Mouse (Mus musculus) liver, embryonic 14.5 days (tissue): ENCODE measurements around the gene BC030867.
A peak's percentile ranks its signal among the peaks of the same experiment; 100 is the strongest.

ENCODE experiments used
- CTCF ChIP-seq: IDR thresholded peaks from 2 replicates; pipeline ENCODE4 v1.5.1; 2016; ENCODE audit warnings: antibody characterized with exemption, low read depth, control low read depth
- EP300 ChIP-seq: IDR thresholded peaks from 2 replicates; pipeline ENCODE4 v1.6.1; 2016; ENCODE audit warnings: antibody characterized with exemption, low read depth

DNA sequence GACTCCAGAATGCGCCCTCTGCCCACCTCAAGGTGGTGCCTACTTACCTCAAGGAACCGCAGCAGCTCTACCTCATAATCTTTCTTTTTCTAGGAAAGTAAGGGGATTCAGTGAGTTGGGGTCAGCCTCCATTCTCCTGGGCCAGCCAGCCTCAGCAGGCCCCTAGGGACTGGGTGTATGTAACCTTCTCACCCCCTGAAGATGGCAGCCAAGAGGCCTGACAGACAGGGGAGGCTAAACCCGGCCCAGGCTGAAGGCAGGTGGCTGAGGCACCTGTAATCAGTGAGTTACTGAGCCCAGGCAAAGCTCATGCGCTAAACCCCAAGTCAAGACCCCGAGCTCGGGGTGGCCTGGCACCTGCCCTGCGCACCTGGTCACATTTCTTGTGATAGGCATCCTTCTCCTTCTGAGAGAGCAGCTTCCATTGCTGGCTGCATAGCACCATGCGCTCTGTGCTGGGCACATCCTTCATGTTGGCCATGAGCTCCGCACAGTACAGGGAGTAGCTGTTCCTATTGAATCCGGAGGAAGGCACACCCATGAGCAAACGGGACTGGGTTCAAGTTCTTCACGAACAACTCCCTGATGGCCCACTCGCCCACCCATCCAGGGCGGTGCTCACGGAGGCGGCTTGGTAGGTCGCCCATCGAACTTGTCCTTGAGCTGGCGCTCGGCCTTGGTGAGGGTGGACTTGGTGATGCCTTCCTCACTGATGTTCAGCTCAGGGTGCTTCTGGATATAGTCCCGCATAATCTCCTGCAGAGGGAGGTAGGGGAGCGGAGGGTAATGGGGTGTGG, 61.3 kb downstream of the BC030867 start:
- no peak for TF ChIP-seq EP300
- peak; percentile 12; the same call in 1 of the 2 replicates for TF ChIP-seq CTCF
